Mouse (Mus musculus) lung, postnatal 0 days (tissue): ENCODE data around the gene Eloa.

ENCODE experiments used
- CTCF ChIP-seq: IDR thresholded peaks from 2 replicates; pipeline ENCODE4 v1.5.1; 2016; ENCODE audit warnings: antibody characterized with exemption, mild to moderate bottlenecking
- EP300 ChIP-seq: IDR thresholded peaks from 2 replicates; pipeline ENCODE4 v1.6.1; 2016; ENCODE audit warnings: antibody characterized with exemption, mild to moderate bottlenecking, control low read depth

GRCm38 (mm10) chr4:135969070-135969750, 52.4 kb downstream of the Eloa start:
- TF ChIP-seq CTCF (no peak), EP300 (no peak)
